Mouse (Mus musculus) megakaryocyte, embryonic 14.5 days (primary cell): ENCODE data around the gene E130309D02Rik. TPM values are rescaled to one million over a fixed set of nuclear protein-coding genes. Genes with fewer than 3 reads are reported as not detected.

Experiments
- H3K27me3 ChIP-seq: replicated peaks from 2 replicates; pipeline ENCODE3; 2012; ENCODE audit warnings: inconsistent platforms
- H3K36me3 ChIP-seq: replicated peaks from 2 replicates; pipeline ENCODE3; 2012; ENCODE audit warnings: low read length, inconsistent platforms, mixed read lengths
- H3K4me1 ChIP-seq: 2 replicates; pipeline ENCODE4 v1.6.1; 2012; ENCODE audit warnings: inconsistent platforms
- H3K4me3 ChIP-seq: replicated peaks from 2 replicates; pipeline ENCODE3; 2012; ENCODE audit warnings: moderate library complexity, mild to moderate bottlenecking, inconsistent platforms
- H3K9me3 ChIP-seq: 2 replicates; pipeline ENCODE4 v1.6.1; 2012; ENCODE audit warnings: inconsistent platforms
- FLI1 ChIP-seq: IDR thresholded peaks from 2 replicates; pipeline ENCODE4 v1.6.1; 2012; ENCODE audit warnings: low read length, inconsistent platforms, mixed read lengths
- GATA1 ChIP-seq: IDR thresholded peaks from 3 replicates; pipeline ENCODE4 v1.6.1; 2012; ENCODE audit warnings: mixed read lengths, low read length, inconsistent platforms, borderline replicate concordance
- polyA plus RNA-seq: library from polyadenylated mRNA; stranded (reverse); fragments of >175 nt; gene quantifications from 2 replicates; pipeline ENCODE4 v1.2.3, GENCODE M21; 2012; ENCODE audit warnings: low replicate concordance; ENCODE audit not compliant: insufficient read depth

Gene E130309D02Rik
- polyA plus RNA-seq, 1 experiment: 53.2 TPM

GRCm38 (mm10) chr5:143314183-143314729 is 904 bp downstream of the E130309D02Rik start:
- Histone ChIP-seq H3K4me1 (peaks cover 62% of the 10 kb centered on the region), H3K9me3 (no peaks in the 10 kb centered on the region), H3K36me3 (peaks cover 78% of the 10 kb centered on the region), H3K4me3 (peak overlapping the region; percentile 99), H3K27me3 (no peaks in the 10 kb centered on the region)
- no peak for TF ChIP-seq GATA1
- TF ChIP-seq FLI1: no peak

GRCm38 (mm10) chr5:143311886-143312285 is 3.3 kb downstream of the E130309D02Rik start:
- no peak for TF ChIP-seq FLI1
- TF ChIP-seq GATA1: no peak
- H3K4me3 ChIP-seq: no peak overlapping the region

GRCm38 (mm10) chr5:143309916-143310315 is 5.2 kb downstream of the E130309D02Rik start:
- no peak for TF ChIP-seq FLI1
- no peak for TF ChIP-seq GATA1
- Histone ChIP-seq H3K4me3 (no peak overlapping the region), H3K36me3 (peaks cover 86% of the 10 kb centered on the region), H3K27me3 (no peaks in the 10 kb centered on the region), H3K4me1 (peaks cover 72% of the 10 kb centered on the region), H3K9me3 (no peaks in the 10 kb centered on the region)

More at GRCm38 (mm10) chr5:143311886-143312285, 3.3 kb downstream of the E130309D02Rik start:
- Histone ChIP-seq H3K9me3 (no peaks in the 10 kb centered on the region), H3K4me1 (peaks cover 75% of the 10 kb centered on the region), H3K27me3 (no peaks in the 10 kb centered on the region), H3K36me3 (peaks cover 78% of the 10 kb centered on the region)

DNA sequence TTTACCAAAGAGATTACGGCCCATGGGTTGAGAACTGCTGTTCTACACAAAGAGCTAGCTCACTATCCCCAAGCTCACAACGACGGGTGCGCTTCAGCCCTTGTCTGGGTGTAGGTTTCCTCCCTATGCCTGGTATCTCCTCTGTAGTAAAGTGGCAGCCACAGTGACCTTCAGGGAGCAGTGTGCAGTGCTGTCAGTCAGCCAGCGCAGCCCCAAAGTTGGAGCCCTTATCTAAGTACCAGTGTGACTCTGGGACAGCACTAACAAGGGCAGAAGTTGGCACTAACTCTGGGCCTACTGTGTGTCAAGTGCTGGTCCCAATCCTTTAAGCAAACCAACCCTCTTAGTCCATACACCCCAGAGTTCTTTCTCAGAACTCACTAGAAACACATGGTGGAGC is 6.3 kb downstream of the E130309D02Rik start:
- no peak overlapping the region for H3K4me3 ChIP-seq
- H3K4me1 ChIP-seq: peaks cover 74% of the 10 kb centered on the region
- no peaks in the 10 kb centered on the region for H3K9me3 ChIP-seq
- H3K27me3 ChIP-seq: no peaks in the 10 kb centered on the region
- TF ChIP-seq GATA1 (no peak), FLI1 (no peak)
- H3K36me3 ChIP-seq: peaks cover 96% of the 10 kb centered on the region

DNA sequence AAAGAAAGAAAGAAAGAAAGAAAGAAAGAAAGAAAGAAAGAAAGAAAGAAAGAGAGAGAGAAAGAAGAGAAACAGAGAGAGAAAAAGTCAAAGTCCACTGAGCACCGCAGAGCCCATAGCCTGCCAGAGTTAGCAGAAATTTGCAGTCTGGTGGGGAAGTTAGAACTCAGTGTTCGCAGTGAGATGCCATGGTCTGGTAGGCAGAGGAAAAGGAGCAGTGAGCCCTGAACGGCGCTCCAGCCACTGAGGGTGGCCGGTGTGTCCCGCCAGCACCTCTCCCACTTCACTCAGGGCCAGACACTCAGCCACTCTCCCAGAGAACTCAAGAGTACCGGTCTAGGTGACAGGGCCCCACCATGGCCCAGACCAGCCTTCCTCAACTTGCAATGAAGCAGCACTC is 10.9 kb downstream of the E130309D02Rik start:
- peaks cover 50% of the 10 kb centered on the region for H3K4me1 ChIP-seq
- H3K9me3 ChIP-seq: peaks cover 5% of the 10 kb centered on the region; the same call in 1 of the 2 replicates
- peaks cover 99% of the 10 kb centered on the region for H3K36me3 ChIP-seq
- TF ChIP-seq GATA1 (no peak), FLI1 (no peak)
- H3K27me3 ChIP-seq: no peaks in the 10 kb centered on the region
- no peak overlapping the region for H3K4me3 ChIP-seq

DNA sequence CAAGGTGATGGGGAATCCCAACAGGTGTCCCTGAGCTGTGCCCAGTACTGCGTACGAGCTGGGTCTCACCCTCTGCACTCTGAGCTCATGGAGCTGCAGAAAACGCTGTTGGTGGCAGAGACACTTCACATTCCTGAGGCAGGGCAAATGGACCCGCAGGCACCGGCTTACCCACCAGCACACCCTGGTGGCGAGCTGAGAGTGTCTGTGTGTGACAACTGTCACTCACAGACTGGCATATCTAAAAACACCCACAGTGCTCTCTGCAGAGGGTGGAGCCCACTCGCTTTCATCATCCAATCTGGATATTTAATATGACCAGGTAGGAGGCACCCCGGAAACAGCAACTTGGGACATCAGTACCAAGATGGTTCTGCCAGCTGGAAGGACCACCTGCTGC is 13.9 kb downstream of the E130309D02Rik start:
- Histone ChIP-seq H3K9me3 (peaks cover 5% of the 10 kb centered on the region; the same call in 1 of the 2 replicates), H3K4me3 (no peak overlapping the region), H3K27me3 (peaks cover 2% of the 10 kb centered on the region), H3K36me3 (peaks cover 81% of the 10 kb centered on the region), H3K4me1 (peaks cover 43% of the 10 kb centered on the region)
- TF ChIP-seq GATA1 (no peak), FLI1 (no peak)

DNA sequence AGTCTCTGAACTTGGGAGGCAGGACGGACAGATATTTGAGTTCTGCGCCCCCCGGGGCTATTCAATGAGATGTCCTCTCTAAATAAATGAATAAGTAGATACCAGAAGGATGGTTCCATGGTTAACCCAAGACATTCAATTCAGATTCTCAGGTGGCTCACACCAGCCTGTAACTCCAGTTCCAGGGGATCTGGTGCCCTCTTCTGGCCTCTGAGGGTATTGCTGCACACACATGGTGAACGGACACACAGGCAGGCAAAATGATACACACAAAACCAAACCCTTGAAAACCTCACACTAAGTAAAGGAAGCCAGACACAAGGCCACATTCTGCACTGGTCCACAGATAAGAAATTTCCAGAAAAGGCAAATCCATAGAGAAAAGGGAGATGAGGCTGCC is 15.5 kb downstream of the E130309D02Rik start:
- H3K36me3 ChIP-seq: peaks cover 65% of the 10 kb centered on the region

DNA sequence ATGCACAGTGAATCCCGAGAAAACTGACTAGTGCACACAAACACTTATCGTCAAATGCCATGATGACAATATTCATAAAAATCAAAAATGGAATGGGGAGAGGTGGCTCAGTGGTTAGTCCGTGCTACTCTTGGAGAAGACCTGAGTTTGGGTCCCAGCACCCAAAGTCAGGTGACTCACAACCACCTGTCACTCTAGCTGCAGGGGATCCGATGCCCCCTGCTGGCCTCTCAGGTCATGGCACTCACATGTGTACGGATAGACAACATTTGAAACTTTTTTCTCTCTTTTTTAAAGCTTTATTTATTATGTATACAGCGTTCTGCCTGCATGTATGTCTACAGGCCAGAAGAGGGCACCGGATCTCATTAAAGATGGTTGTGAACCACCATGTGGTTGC is 16.8 kb downstream of the E130309D02Rik start:
- H3K4me3 ChIP-seq: no peak overlapping the region
- peaks cover 40% of the 10 kb centered on the region for H3K4me1 ChIP-seq
- H3K36me3 ChIP-seq: peaks cover 54% of the 10 kb centered on the region
- H3K9me3 ChIP-seq: peaks cover 15% of the 10 kb centered on the region
- peaks cover 21% of the 10 kb centered on the region for H3K27me3 ChIP-seq
- TF ChIP-seq FLI1 (no peak), GATA1 (no peak)

More for the DNA sequence above, 15.5 kb downstream of the E130309D02Rik start:
- TF ChIP-seq FLI1 (no peak), GATA1 (no peak)
- peaks cover 10% of the 10 kb centered on the region for H3K9me3 ChIP-seq
- no peak overlapping the region for H3K4me3 ChIP-seq
- H3K27me3 ChIP-seq: peaks cover 9% of the 10 kb centered on the region
- peaks cover 39% of the 10 kb centered on the region for H3K4me1 ChIP-seq

GRCm38 (mm10) chr5:143297986-143298385 is 17.2 kb downstream of the E130309D02Rik start:
- no peak overlapping the region for H3K4me3 ChIP-seq
- no peak for TF ChIP-seq FLI1
- no peak for TF ChIP-seq GATA1
- peaks cover 49% of the 10 kb centered on the region for H3K36me3 ChIP-seq
- H3K4me1 ChIP-seq: peaks cover 40% of the 10 kb centered on the region
- H3K27me3 ChIP-seq: peaks cover 25% of the 10 kb centered on the region
- H3K9me3 ChIP-seq: peaks cover 15% of the 10 kb centered on the region

GRCm38 (mm10) chr5:143295330-143295729 is 19.8 kb downstream of the E130309D02Rik start:
- Histone ChIP-seq H3K27me3 (peaks cover 52% of the 10 kb centered on the region), H3K4me1 (peaks cover 26% of the 10 kb centered on the region), H3K4me3 (no peak overlapping the region), H3K36me3 (peaks cover 23% of the 10 kb centered on the region), H3K9me3 (peaks cover 16% of the 10 kb centered on the region)
- TF ChIP-seq GATA1 (no peak), FLI1 (no peak)
